Mouse (Mus musculus) inflammation-experienced regulatory T-cells, adult 6 months (primary cell): ENCODE results near the gene 6030408B16Rik. TPM values are rescaled to one million over a fixed set of nuclear protein-coding genes. Genes with fewer than 3 reads are reported as not detected.

Source experiments
- ATAC-seq: one replicate; pipeline ENCODE4 v1.8.0; 2017
- polyA plus RNA-seq, 3 experiments: library from polyadenylated mRNA; unstranded; fragments of 100-300 nt; shearing (Covaris generic); gene quantifications; one replicate each; pipeline ENCODE4 v1.2.1; 2017

Gene 6030408B16Rik
- polyA plus RNA-seq, 3 experiments from 2014 or later = 0.70 TPM; not detected in 2

DNA sequence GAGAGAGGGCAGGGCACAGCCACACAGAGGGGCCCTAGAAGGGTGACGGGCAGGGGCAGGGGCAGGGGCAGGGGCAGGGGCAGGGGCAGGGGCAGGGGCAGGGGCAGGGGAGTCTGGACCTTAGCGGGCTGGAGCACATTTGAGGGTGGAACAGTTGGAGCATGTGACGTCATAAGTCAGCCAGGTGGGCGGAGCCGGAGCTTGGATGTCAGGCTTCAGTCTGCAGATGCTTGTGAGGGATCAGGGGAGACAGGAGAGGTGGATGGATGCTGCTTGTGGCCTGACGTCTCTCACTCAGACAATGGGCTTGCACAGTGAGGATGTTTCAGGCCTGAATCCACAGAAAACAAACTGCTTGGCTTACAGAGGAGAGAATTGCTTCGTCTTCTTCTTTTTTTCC, 5.5 kb downstream of the 6030408B16Rik start:
- ATAC-seq = no peak

DNA sequence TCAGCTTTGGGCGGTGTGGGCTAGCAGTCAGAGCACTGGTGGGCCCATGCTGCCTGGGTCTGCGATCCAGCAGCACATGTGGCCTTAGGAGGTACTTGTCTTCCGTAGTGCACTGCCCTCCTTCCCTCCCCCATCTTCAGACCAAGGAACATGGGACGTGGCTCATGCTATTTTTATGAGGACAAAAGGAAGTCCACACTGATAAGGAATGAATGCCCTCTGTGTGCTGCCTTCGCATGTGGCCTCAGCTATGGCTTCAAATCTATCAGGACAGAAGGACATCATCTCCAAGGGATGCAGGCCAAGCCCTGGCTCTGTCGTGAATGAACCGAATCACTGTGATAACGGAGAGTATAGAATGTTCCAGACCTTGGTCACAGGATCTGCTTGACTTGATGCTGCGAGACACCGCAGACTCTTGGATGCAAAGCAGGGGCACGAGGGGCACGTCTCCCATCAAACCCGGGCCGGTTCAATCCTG, 6.5 kb downstream of the 6030408B16Rik start:
- no peak for ATAC-seq

GRCm38 (mm10) chr15:101300128-101300527, 7.1 kb downstream of the 6030408B16Rik start:
- no peak for ATAC-seq

DNA sequence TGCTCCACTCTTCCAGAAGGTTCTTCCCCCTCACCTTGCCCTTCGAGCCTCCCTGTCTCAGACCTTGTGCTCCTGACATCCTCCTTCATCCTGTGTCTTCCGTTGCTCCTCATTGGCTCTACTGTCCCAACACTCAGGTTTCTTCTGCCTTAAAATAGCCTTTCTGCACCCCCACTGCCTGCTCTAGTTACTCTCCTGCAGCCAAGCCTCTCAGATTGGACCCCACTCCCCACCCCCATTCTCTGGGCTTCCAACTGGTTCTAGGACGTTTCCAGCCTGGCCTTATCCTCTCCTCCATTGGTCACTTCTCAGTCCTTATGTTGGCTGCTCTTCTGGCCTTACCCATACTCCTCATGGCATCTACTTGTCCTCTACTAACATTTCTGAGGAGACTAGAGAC, 9.2 kb downstream of the 6030408B16Rik start:
- no peak for ATAC-seq

GRCm38 (mm10) chr15:101303830-101304229, 10.8 kb downstream of the 6030408B16Rik start:
- ATAC-seq = no peak

DNA sequence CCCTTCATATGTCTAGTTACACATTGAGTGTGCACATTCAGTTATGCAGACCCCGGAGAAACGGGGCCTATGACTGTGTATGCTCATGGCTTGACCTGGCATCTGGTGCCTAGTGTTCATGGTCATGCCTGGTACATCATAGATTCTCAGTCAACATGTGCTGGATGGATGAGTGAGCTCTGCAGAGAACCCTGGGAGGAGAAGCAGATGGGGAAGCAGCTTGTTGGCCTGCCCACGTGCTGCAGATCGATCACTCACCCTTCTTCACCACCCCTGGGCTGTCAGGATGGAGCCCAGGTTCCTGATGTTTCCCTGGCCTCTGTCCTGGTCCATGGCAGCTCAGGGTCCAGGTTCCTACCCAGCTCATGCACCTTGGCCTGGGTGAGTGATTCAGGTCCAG, 13.4 kb downstream of the 6030408B16Rik start:
- no peak for ATAC-seq

- no peak for ATAC-seq
Observed at GRCm38 (mm10) chr15:101308440-101309348, 15.7 kb downstream of the 6030408B16Rik start.

DNA sequence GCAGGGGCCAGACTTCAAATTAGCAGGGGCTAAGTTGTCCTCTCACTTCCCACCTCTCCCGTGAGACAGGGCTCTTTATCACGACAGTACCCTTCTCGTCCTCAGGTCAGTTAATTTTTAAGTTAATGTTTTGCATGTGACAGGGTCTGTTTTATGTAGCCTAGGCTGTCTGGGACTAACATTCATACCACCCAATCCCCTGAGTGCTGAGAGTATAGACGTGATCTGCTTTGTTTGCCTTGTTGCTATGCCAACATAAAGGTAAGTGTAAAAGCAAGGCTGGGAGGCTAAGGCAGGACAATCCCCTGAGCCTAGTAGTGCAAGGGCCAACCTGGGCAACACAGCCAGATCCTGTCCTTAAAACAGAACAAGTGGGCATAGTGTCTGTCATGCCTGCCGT, 16.5 kb downstream of the 6030408B16Rik start:
- ATAC-seq = no peak

DNA sequence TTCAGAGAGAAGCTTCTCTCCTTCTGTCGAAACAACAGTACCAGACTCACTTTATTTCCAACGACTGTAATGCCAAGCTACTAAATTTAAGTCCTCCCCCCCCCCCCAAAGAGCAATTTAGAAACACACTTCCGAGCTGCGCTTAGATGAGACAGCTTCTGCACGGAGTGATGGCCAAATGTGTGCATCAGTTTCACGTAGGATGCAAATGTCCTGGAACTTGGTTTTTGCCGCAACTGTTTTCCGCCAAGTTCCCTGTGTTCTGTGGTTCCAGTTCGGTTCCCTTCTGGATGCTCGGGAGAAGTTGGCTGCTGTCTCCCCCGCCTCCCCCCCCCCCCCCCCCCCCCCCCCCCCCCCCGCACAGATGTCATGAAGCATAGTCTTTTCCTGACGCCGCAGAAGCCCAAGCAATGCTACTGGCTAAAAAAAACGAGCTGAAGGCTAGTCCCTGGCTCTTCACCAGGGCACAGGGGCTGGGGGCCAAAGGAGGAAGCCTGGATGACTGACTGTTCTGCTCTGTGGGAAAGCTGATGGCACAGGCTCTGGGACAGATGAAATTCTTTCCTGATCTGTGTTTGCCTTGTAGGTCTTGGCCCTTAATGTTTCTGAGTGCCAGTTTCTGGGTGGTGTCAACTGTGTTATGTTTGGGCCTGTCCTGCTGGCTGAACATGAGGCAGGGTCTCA, 18.2 kb downstream of the 6030408B16Rik start:
- no peak for ATAC-seq

DNA sequence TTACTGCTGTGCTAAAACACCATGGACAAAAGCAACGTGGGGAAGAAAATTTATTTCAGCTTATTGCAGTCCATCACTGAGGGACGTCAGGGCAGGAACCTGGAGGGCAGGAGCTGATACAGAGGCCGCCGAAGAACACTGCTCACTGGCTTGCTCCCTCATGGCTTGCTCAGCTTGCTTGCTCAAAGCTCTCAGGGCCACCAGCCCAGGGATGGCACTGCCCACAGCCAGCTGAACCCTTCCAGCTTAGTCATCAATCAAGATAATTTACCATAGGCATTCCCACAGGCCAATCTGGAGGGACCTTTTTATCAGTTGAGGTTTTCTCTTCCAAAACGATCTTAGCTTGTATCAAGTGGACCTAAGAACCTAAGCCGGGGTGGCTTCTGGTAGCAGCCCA, 19.0 kb downstream of the 6030408B16Rik start:
- ATAC-seq = no peak

DNA sequence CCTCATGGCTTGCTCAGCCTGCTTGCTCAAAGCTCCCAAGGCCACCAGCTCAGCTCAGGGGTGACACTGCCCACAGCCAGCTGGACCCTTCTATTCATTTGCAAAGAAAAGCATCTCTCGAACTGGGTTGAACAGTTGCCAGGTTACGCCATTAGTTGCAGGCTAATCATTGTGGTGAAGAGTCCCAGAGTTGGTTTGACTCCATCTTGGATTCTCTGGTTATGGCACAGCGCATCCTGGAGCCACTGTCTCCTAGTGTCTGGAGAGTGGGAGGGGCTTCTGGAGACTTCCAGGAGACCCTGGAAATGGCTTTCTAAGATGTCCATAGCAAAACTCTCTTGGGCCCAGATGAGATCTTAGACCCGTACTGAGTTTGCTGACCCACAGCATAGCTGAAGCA, 22.4 kb downstream of the 6030408B16Rik start:
- no peak for ATAC-seq

GRCm38 (mm10) chr15:101315832-101316231, 22.8 kb downstream of the 6030408B16Rik start:
- peak; percentile 96 for ATAC-seq

DNA sequence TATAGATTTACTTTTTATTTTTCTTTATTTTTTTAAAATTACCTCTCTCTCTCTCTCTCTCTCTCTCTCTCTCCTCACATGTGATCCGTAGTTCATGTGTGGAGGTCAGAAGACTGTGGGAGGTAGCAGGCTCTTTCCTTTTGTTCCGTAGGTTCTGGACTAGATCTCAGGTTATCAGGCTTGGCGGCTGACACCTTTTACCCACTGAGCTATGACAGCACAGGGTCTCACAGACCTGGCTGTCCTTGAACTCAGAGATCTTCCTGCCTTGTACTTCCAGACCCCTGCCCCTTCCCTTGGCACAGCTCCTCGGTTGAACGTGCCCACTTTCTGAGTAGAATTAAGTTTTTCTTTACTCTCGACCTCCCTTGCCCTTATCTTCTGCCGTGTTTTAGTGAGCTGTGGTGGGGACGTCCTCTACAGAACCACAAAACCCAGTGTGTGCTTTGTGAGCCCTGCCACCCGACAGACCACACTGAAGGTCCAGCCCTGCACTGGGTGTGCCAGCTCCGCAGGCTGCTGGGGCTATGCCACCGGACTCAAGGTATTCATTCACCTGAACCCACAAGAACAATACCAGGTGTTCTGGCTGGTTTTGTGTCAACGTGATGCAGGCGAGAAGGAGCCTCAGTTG, 23.4 kb downstream of the 6030408B16Rik start:
- ATAC-seq = no peak

GRCm38 (mm10) chr15:101316913-101317813, 24.2 kb downstream of the 6030408B16Rik start:
- no peak for ATAC-seq

DNA sequence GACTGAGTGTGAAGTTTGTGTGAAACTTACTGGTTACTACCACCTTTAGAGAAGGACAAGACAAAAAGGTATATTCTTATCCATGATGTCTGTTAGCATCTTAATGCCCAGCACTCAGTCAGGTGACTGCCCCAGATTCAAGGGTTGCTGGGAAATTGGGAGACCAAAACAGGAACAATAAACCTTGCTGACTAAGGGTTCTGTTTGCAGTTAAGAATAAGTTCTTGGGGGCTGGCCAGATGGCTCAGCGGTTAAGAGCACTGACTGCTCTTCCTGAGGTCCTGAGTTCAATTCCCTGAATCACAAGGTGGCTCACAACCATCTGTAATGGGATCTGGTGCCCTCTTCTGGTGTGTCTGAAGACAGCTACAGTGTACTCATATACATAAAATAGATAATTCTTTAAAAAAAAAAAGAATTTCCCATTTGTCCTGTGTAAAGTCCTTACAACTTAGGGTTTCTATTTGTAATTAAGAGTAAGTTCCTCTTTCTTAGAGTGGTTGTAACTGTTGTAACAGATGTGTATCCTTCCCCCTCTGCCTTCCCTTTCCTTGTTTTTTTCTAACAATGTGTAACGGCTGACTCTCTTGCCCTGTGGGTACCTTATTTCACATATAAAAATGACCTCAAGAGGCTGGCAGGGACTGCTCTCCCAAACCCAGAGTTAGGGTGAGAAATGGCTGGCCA, 24.9 kb downstream of the 6030408B16Rik start:
- no peak for ATAC-seq

GRCm38 (mm10) chr15:101318889-101319765, 26.1 kb downstream of the 6030408B16Rik start:
- no peak for ATAC-seq

DNA sequence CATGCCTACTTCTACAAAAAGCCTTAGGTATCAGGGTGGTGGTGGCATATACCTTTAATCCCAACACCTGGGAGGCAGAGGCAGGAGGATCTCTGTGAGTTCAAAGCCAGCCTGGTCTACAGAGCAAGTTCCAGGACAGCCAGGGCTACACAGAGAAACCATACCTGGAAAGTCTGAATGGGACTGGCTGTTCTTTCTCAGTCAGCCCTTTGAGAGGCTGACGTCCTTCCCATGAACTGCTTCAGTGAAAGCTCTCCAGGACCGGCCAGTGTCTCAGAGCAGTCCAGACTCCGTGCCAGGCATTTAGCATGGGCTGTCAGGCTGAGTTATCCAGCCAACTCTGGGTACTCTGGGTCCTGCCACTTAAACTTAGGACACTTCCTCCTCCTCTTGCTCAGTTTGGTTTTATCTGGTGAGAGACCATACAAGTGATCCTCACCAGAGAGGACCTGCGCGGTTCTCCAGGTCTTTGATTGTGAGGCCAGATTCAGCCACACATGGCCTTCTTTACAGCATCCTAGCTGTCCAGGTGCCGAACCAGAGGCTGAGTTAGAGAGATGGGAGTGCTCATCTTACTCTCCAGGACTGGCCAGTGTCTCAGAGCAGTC, 27.1 kb downstream of the 6030408B16Rik start:
- no peak for ATAC-seq

DNA sequence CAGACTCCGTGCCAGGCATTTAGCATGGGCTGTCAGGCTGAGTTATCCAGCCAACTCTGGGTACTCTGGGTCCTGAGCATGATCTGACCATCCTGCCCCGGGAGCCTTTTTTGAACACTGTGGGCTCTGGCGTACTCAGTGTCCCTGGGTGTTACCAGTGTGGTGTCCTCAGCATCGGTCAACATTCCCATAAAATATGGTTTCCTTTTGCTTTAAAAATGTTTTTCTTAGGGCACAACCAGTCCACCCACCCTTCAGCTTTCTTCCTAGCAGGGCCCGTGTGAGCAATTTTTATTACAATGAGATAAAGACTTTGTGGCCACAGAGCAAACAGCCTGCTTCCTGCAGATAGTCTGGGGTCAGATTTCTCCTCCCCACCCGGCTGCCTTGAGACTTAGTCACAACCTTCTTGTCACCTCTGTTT, 27.6 kb downstream of the 6030408B16Rik start:
- ATAC-seq = no peak

GRCm38 (mm10) chr15:101321126-101321525, 28.1 kb downstream of the 6030408B16Rik start:
- no peak for ATAC-seq

DNA sequence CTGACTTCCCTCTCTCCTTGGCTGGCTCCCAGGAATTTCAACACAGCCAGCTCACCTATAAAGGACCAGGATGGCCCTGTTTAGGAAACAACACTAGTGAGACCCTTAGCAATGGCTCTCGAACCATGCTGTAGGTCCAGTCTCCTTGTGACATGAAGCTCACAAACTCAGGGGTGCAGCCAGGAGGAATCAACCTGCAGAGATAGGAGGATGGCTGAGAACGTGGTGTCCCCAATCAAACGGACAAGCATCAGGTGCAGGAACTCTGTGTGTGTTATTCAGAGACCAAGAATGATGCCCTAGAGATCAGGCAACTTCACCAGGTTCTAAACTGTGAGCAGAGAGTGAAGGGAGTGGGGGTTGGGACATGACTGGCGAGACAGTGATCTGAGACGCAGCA, 29.1 kb downstream of the 6030408B16Rik start:
- no peak for ATAC-seq
